Mouse (Mus musculus) myocyte (in vitro differentiated cells): ENCODE measurements around the gene Emid1.
"Not testable (repeated sequence)": the region's sequence is repeated elsewhere in the genome, so short reads cannot be mapped to it uniquely, and the experiment has no call there.

Source experiments
- CEBPB ChIP-seq: IDR thresholded peaks from 2 replicates; pipeline ENCODE4 v1.6.1; 2011; ENCODE audit warnings: mild to moderate bottlenecking, moderate library complexity; ENCODE audit not compliant: poor library complexity, insufficient read depth, severe bottlenecking
- E2F4 ChIP-seq: IDR thresholded peaks from one replicate; pipeline ENCODE4 v1.6.1; 2011; ENCODE audit warnings: mild to moderate bottlenecking, control low read depth, moderate library complexity; ENCODE audit not compliant: insufficient read depth
- MAX ChIP-seq: IDR thresholded peaks from one replicate; pipeline ENCODE4 v1.6.1; 2011; ENCODE audit warnings: low read depth, mild to moderate bottlenecking, control low read depth
- MYOD1 ChIP-seq, 3 experiments: IDR thresholded peaks; one replicate each; pipeline ENCODE4 v1.6.1; 2011; ENCODE audit warnings: control low read depth in 2 of 3, low read depth in 2 of 3, mild to moderate bottlenecking in 2 of 3, moderate library complexity in 1 of 3; ENCODE audit not compliant: insufficient read length in 2 of 3, control insufficient read depth in 1 of 3
- MYOG ChIP-seq, 3 experiments: IDR thresholded peaks; one replicate each; pipeline ENCODE4 v1.6.1; 2011; ENCODE audit warnings: control low read depth in 2 of 3, low read depth in 2 of 3, mild to moderate bottlenecking in 2 of 3; ENCODE audit not compliant: insufficient read length in 2 of 3, control insufficient read depth in 1 of 3, insufficient read depth in 1 of 3
- POLR2A ChIP-seq: IDR thresholded peaks from one replicate; pipeline ENCODE4 v1.6.1; 2011; ENCODE audit warnings: low read depth, mild to moderate bottlenecking, control low read depth, moderate library complexity; ENCODE audit not compliant: insufficient read length
- POLR2AphosphoS2 ChIP-seq: IDR thresholded peaks from one replicate; pipeline ENCODE4 v1.6.1; 2011; ENCODE audit warnings: low read depth, control low read depth; ENCODE audit not compliant: insufficient read length
- REST ChIP-seq: IDR thresholded peaks from one replicate; pipeline ENCODE4 v1.6.1; 2011; ENCODE audit warnings: mild to moderate bottlenecking, control low read depth, moderate library complexity; ENCODE audit not compliant: insufficient read depth, insufficient read length
- SRF ChIP-seq: IDR thresholded peaks from one replicate; pipeline ENCODE4 v1.6.1; 2011; ENCODE audit warnings: low read depth; ENCODE audit not compliant: control insufficient read depth, insufficient read length
- TCF12 ChIP-seq: IDR thresholded peaks from one replicate; pipeline ENCODE4 v1.6.1; 2011; ENCODE audit warnings: mild to moderate bottlenecking, control low read depth; ENCODE audit not compliant: poor library complexity, insufficient read depth, severe bottlenecking
- TCF3 ChIP-seq: IDR thresholded peaks from one replicate; pipeline ENCODE4 v1.6.1; 2011; ENCODE audit warnings: low read depth, control low read depth; ENCODE audit not compliant: insufficient read length
- USF1 ChIP-seq: IDR thresholded peaks from one replicate; pipeline ENCODE4 v1.6.1; 2011; ENCODE audit warnings: low read depth, mild to moderate bottlenecking, control low read depth, moderate library complexity

GRCm38 (mm10) chr11:5076843-5077242 is 75.2 kb downstream of the Emid1 start:
- not testable (repeated sequence) for TF ChIP-seq SRF; POLR2A; TCF12; MAX; POLR2AphosphoS2; E2F4; USF1; MYOG (IDR thresholded peaks at IDR 0.05; ENCODE audit: control insufficient read depth in 1 of 3, insufficient read depth in 1 of 3, insufficient read length in 2 of 3, low read depth in 2 of 3); CEBPB; REST; TCF3; MYOD1 (IDR thresholded peaks at IDR 0.05; ENCODE audit: control insufficient read depth in 1 of 3, insufficient read length in 2 of 3, low read depth in 2 of 3)
